Mouse (Mus musculus) G1E (cell line): ENCODE measurements at regions not wholly inside any gene's neighbourhood (a gene's known extent, or its start where the extent isn't known, plus 50 kb on each side); places are given as distances from the start of the nearest gene placed in this dataset.

Source experiments
- CTCF ChIP-seq: IDR thresholded peaks from 2 replicates; pipeline ENCODE4 v1.5.1; 2012; ENCODE audit warnings: low read depth, low read length, inconsistent platforms, mixed read lengths
- TAL1 ChIP-seq: conservative IDR thresholded peaks from 2 replicates; pipeline ENCODE4 v1.6.1; 2012; ENCODE audit warnings: low read depth, low read length, inconsistent platforms, mixed read lengths

DNA sequence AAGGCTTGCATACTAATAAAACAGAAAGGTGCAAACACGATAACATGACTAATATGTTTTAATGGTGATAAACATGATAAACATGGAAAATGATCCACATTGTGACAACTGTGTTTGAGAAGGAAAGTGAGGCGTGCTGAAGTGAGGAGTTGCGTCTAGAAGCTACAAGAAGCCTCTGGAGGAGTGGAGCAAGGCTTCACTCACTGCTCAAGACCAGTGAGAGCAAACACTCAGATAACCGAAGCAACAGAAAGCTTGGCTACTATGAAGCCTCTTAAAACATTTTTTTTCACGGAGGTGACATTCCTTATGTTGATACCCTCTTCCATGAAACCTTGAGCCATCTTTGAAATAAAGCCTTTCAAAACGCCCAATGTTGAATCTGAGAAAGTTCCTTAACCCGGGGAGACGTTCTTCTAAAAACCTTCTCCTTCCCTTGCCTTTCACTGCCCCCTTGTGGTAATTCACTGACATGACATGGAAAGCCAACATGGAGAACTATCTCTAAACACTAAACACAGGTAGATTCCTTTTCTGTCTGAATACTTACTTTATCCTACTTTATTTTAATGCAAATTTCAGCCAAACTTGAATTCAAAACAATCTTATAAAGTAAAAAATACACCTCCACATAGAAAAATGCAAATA, 128.6 kb downstream of the Cenpc1 start:
- TF ChIP-seq TAL1 (no peak), CTCF (peak; percentile 60)
